Mouse (Mus musculus): ENCODE measurements at regions not wholly inside any gene's neighbourhood (a gene's known extent, or its start where the extent isn't known, plus 50 kb on each side); places are given as distances from the start of the nearest gene placed in this dataset.

DNA sequence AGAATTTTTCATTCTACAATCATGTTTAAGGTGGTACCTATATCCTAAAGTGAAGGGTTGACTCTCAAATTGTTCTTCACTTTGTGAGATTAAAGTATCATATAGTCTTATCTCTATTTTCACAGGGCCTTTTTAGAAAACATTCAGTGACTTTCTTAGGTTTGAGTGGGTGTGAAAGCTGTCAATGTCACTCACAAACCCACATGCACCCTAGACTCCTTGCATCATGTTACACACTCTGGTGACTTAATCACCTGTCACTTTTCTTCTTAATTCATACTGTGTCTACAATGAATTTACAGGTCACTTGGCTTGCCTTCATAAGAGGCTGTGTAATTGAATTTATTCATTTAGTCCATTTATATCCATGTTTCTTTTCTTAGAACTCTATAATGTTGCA lies 1026.8 kb upstream of the Alcam start:
- no peak for DNase-seq (ENCODE audit: extremely low spot score, low spot score)

DNA sequence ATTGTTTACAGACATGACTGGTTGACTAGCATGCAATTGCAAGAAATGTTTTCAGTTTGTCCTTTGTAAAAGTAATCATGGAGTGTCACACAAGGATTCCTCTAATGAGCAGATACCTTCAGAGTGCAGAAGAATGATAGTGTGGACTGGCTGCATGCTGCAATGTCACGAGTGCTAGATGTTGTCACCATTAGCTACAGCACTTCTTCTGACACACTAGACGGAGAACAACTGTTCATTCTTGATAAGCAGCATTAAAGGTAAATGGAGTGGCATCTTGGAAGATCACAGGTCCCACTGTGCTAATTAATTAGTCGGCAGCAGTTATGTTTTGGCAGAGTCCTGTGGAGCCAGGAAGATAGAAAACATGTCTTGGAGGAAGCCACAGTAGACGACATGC lies 985.6 kb upstream of the Alcam start:
- DNase-seq (ENCODE audit: extremely low spot score, low spot score), result no peak

DNA sequence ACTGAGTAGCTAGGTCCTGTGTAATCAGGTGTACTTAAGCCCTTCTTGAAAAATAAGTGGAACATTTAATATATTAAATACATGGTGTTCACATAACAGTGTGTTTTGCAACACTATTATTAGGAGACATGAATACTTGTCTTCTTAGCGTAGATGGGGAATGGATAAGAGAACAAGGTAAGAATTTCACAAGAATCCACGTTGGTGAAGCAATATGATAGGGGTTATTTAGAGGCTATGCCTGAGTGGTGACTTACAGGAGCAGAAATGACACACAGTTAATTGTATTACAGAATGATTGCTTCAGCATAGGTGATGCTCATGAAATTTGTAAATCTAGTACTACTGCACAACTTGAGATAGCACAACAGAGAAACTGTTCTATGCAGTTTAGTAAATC lies 964.5 kb upstream of the Alcam start:
- DNase-seq (ENCODE audit: extremely low spot score, low spot score), result no peak

DNA sequence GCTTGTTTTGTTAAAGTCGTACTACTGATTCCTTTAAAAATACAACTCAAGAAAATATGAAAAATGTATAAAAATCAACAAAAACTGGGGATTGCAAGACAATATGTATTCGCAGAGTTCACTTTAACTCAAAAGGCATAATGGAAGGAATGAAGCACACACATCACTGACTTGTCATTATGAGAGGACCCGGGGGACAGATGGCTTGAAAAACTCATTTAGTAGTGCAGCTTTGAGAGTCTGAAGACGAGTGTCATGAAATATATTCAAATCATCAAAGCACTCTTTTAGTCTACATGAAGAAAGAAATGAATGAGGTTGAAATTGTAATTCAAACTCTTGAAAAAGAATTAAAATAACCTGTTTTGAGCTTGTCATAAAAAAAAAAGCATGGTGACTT lies 931.3 kb upstream of the Alcam start:
- DNase-seq (ENCODE audit: extremely low spot score, low spot score), result no peak

DNA sequence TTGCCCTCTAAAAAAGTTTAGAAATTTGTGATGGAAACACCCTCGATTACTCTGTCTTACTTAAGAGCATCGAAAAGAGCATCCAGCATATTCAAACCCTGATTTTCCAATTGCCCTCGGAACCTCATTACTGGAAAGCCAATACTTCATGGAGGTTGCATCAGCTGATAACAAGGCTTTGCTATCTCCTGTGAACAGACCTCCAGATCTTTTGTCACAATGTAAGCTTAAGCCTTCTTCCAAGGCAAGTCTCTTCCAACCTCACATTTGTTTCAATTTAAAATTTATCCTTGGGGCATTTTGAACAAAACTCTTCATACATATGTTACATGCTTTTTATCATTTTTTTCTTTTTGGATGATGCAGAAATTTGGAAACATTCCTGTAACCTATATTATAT lies 888.3 kb upstream of the Alcam start:
- DNase-seq (ENCODE audit: extremely low spot score, low spot score), result no peak

DNA sequence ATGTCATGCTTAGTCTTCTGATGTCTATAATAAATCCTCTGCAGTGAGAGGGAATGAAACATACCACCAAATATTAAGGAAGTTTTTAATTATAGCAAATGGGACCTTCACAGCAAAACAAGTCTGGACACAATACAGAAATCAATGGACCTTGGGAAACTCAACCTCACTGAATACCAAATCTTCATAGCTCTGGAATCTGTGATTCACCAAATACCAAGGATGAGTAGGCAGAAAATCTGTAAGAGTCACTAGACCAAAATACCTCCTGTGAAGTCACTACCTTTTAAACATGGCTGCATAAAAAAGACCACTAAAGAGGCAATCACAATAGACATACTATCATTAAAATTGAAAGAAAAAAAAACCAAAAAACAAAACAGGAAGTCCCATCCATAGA lies 872.5 kb upstream of the Alcam start:
- no peak for DNase-seq (ENCODE audit: extremely low spot score, low spot score)

DNA sequence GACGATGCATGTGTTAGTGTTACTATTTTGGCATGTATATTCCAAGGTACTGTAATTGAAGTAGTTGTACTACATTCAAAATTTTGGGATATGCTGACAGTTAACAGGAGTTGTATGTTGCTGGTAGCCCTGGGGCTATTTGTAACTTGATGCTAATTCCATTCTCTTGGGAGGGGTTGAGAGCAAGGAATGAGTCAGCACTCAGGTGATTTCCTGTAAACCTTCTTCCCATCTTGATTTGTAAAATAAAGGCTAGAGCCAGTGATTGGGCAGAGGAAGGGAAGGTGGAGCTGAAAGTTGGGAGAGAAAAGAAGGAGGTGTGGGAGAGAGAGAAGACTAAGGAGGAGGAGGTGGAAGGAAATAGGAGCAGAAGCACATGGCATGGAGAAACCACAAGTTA lies 838.2 kb upstream of the Alcam start:
- DNase-seq (ENCODE audit: extremely low spot score, low spot score), result no peak

DNA sequence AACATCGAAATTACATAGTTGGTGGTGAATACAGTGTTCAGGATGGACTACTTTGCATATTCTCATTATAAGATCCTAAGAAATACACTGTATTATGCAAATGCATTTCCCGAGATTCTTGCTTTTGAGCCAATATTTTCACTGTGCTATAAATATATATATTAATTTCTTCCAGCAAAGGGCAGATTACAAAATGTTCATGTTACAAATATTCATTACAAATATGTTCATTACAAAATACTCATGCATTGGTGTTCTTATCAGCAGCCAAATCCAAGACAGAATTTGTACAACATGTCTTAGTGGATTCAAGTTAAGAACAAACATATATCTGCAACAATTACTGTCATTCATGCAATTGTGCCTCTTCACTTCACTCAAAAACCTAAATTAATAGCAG lies 828.1 kb upstream of the Alcam start:
- DNase-seq (ENCODE audit: extremely low spot score, low spot score), result no peak

DNA sequence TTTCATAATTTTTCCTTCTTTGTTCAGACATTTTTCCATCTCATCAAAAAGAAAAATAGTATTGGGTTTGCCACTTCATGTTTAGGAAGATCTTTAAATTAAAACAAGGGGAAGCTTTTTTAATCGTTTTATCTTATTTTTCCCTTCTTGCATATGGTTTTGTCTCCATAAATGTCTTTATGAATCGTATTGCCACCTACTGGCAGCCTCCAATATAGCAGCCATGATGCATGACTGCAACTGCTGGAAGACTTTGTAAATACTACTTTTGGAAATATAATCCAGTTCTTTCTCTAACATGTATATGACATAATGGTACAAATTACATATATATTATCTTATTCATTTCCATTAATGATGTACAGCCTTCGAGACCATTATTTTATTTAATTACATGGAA lies 812.2 kb upstream of the Alcam start:
- DNase-seq (ENCODE audit: extremely low spot score, low spot score), result peak; percentile 65

DNA sequence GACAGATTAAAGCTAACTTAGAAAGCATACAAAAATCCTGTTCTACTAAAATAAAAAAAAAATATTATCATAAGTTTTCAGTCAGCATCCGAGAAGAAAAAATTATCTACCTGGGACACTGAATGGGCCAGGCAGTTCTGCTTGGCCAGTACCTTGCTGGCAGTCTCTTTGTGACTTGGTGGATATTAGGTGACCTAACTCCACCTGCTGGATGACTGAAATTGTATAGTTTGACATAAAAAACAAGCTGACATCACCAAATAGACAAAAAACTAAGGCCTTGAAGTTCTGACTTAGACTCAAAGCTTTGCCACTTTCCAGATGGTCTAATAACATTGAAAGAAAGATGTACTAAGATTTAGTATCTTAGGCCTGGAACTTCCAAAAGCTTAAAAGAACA lies 791.5 kb upstream of the Alcam start:
- DNase-seq (ENCODE audit: extremely low spot score, low spot score), result no peak

DNA sequence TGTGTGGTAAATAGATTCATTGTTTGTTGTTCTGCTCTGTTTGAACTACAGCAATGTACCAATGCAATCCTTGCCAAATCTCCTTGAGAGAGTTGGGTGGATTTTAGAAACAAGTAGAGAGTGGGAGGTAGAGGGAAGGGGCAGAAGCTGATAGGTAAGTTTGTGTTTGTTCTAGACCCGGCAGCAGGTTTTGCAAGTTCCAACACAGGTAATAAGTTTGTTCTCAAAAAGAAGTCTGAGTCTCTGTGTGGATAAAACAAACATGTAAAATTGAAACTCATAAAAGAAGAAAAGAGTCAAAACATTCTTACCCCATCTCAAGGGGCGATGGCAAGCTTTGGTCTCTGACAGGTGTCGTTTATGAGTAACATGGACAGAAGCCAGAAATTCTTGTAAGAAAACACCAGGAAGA lies 788.3 kb upstream of the Alcam start:
- no peak for DNase-seq (ENCODE audit: extremely low spot score, low spot score)

DNA sequence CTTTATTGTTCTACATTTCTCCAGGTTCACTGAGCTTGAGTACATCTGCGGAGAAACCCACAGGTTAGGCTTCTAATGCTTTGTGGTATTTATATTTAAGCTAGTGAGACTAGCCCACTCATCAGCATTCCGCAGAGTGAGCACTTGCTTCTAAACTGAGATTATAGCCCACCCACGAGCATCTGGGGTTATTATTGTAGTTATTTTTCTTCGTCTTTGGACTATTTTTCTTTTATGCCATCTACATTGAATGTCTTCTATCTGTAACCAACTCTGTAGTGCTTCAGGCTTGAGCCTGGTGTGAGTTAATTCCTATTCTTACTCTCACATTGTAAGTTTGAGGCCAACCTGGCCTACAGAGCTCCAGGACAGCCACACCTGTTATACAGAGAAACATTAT lies 765.0 kb upstream of the Alcam start:
- no peak for DNase-seq (ENCODE audit: extremely low spot score, low spot score)

DNA sequence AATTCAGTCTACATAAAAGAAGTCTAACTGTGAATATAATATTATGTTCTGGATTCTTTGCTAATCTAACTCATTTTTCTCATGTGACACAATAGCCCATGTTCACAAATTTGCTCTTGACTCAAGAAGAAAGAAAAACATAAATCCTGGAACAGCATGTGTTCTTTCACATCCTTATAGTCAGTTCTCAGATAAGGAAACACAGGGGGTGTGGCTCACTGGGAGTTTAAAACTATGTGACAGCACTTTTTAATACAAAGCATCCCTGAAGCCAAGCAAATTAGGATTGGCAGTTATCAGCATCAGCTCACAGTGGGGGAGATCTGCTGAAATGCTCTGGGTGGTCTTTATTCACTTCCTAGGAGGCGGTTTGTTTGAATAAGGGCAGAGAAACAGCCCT lies 747.6 kb upstream of the Alcam start:
- DNase-seq (ENCODE audit: extremely low spot score, low spot score), result no peak

DNA sequence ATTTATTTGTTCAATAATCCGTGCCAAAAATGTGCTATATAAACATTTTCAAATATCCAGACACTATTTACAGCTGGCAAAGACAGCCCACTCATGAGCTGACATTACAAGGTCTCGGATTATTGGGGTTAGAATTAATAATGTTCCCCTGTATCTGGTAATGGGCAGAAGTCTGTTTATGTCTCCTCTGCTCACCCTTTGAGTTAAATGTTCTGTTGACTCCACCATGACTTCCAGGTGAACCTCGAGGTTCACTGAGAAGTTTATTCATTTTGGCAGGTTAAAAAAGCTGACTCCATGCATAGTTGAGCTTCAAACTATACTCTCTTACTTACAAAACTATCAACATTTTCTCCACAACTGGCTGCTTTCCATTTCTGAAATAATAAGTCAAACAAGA lies 732.6 kb upstream of the Alcam start:
- no peak for DNase-seq (ENCODE audit: extremely low spot score, low spot score)

DNA sequence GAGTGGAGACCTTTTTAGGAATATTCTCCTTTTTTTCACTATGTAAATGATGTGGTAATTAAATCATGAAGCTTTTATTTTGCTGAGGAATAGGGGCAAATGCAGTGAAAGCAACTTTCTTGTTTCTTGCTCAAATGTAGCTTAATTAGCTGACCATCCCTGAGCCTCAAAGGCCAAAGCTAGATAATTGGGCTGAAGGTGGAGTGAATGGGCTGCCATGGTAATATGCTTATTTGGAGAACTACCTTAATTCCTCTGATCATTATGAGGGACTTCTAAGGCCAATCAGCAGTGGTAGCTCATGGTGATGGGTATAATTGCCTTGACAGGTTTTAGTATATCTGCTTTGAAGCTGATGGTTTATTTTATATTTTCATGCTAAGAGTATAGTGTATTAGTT lies 702.5 kb upstream of the Alcam start:
- DNase-seq (ENCODE audit: extremely low spot score, low spot score), result no peak

DNA sequence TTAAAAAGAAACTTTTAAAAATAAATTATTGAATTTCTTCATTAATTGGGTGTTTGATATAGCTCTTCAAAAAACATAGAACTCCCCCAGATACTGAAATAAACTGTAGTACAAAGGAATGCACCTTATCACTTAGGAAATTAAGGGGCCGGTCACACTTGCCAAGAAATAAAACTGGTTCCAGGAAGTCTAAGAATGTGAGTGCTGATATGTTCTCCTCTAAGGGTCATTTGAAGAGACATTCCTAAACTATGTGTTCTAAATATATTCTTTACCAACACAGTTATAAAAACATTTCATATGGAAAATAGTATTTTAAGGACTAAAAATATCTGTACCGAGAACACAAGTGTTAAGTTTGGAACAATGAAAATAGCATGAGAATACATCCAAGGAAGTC lies 676.8 kb upstream of the Alcam start:
- DNase-seq (ENCODE audit: extremely low spot score, low spot score), result no peak

DNA sequence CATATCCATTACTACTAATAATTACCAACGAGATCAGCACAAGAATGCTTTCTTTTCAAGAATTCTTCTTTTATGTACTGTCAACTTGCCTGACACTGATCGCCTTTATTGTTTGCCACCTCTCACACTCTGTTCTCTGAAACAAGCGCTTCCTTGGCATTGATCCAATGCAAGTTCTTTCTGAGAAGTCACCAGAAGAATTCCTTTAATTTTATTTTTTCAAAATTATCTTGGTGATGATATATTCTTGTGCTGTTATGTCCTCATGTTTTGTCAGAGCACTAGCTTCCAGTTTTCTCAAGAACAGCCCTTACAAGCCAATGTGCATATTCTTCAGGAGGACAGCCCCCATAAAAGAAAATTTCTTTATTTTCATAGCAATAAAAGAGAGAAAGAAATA lies 654.9 kb upstream of the Alcam start:
- DNase-seq (ENCODE audit: extremely low spot score, low spot score), result no peak

DNA sequence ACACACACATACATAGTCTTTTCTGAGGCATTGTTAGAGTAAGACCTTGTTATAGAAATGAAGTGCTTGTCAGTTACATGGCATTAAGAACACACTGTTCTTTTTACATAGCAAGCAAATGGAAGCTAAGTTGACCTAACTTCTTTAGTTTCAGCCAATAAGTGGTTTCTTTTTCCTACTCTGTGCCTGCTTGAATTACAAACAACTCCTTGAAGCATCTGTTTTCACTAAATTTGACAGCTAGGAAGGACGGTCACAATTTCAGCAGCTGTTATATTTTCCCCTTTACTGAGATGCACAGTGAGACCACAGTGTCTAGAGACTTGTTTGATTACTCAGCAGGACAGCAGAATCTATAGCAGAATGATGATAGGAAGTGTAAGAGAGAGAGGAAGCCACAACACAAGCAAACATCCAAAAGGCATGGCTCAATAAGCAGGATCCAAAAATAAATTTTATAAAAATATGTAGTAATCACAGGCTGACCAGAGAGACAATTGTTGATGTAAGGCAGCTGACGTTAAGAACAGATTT lies 641.6 kb upstream of the Alcam start:
- no peak for DNase-seq (ENCODE audit: extremely low spot score, low spot score)

DNA sequence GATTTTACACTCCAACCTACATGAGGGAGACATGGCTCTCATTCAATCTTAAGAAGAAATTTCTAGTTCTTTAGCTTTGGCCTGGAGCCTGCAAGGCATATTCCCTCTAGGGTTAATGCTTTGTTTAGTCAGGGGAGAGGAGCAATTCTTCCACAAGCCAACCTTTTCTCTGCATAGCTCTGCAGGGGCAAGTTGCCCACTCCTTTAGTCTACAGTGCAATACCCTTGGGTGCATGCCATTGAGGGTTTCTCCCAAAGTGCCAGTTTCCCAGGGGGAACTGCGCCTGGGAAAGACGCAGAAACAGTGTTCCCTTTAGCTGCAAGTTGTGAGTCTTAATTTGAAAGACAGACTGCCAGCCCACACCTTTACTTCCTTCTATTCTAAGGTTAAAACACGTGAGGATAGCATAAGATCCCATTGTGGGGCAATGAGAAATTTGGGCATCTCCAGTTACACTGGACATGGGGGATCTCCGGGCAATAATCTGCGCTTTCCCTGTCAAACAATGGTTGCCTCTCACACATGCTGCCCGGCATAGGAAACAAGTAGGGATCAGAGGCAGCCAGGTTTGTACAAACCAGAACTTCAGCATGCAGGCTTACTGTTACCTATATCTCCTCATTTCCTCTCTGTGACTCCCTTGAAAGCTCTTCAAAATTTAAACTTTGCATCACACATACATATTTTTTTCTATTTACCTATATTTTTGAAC lies 620.1 kb upstream of the Alcam start:
- no peak for DNase-seq (ENCODE audit: extremely low spot score, low spot score)

DNA sequence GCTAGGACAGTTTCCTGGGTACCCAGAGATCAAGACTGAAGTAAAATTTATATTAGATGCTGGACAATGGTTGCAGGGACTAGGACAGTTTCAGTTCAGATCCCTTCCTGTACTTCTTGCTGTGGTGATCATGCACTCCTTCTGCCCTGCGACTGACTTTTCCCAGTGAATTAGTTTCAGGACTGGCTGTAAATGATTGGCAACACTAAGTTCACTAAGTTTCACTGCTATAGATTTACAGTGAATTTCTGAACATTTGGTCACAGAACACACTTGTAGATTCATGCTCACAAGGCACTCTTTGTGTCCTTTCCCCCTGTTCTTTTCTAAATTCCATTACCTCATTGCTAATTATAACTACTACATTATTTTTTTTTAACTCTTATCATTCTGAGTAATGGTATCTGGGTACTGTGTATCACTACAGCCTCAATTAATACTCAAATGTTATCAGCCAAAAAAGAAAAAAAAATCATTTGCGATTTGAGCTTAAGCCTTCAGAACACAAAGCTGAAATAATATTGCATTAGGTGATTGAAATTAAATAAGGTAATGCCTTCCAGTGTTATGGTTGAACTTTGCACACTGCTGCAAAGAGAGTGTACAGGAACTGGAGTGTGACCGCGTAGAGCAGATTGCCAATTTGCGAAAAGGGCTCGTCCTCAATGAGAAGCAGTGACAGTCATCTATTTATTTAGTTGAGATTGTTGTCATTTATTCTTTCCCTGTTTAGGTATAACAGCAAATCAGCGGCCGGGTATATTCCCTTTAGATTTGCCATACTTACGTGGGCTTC lies 618.2 kb upstream of the Alcam start:
- DNase-seq (ENCODE audit: extremely low spot score, low spot score), result no peak

DNA sequence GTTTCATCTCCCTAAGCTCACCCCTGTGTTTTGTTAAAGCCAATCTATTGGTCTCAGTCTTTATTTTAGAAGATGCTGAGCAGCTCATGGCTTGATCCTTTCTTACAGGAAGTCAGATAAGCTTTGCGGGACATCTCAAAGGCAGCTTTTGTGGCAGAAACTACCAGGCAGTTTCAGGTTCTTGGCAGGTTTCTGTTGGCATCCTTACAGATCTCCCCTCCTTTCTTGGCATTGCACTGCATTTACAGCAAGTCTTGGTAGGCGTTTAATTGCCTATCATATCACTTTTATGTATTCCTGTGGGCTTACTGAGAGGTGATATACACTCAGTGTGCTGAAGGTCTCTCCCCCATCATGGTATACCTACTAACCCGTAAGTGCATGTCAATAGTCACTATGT lies 610.3 kb upstream of the Alcam start:
- no peak for DNase-seq (ENCODE audit: extremely low spot score, low spot score)

DNA sequence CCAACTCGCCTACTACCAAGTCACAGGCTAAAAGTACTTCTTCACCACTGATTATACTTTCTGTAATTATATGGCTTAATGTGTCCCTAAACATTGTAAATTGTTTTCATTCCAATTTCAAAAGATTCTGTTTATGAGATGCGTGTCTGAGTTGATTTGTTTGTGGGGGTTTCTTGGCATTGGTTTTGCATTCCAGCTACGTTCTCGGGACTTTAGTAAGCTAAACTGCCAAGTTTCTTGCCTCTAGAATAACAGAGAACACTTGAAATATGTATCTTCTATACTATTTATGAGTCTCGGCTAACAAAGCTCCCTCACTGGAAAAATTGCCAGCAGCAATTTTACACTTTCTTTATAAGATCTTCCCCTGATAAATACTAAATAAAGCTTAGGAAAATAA lies 609.2 kb upstream of the Alcam start:
- DNase-seq (ENCODE audit: extremely low spot score, low spot score), result no peak

DNA sequence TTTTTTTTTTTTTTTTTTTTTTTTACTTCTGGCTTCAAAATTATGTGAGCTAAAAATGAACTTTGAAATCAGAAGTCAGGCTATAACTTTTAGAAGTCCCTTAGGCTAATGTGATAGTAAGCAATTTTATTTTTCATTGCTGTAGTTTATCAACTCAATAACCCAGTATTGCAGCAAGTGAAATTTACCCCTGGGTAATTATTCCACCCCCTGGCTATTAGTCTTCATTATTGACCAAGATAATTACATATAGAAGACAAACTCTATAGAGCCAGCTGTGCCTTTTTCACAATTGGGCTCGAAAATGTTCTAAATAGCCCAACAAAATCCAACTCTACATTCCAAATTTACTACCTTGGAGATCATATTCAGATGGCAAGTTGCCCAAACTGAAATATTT lies 572.2 kb upstream of the Alcam start:
- DNase-seq (ENCODE audit: extremely low spot score, low spot score), result no peak
